In the genomic region with DNA sequence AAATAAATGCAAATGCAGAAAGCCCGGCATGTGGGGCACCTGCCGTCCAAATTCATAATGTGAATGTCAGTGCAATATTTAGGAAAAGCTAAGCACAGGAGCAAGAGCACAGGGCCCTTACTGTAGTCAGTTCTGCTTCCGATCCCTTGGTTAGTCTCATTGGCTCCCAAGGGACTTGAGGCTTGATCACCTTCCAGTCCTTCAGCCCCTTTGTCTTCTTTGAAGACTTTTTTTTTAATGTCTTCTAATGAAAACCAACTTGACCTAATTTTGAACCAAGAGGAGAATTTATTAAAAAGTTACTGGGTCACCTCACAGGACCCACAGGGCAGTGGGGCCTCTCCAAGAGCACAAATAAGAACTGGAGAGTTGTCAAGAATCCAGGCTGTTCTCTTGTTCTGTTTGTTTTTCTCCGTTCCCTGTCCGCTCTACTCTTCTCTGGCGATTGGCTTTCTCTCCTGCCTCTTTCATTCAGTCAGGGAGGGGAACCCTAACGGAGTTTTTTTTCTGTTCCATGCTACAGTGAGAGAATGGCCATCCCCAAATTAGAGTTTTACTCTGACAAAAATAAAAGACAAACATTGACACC, we compare ENCODE assay signal across 10 mouse cellular contexts.
"Had no signal": no experiment of that assay in that cellular context is flagged by ENCODE, and none has a peak within 500 bp of the region (broad histone marks: within the 10 kb centered on the region; RNA-seq: fewer than 3 reads in every experiment).

No protein-coding gene starts in this region.

- H3K4me3 ChIP-seq: left cerebral cortex, adult 2 months; limb, embryonic 10.5 days; liver, embryonic 15.5 days; neural tube, embryonic 12.5 days had no signal

- H3K27me3 ChIP-seq: liver, embryonic 15.5 days; neural tube, embryonic 12.5 days had no signal

- H3K27ac ChIP-seq: left cerebral cortex, adult 2 months; limb, embryonic 10.5 days; liver, embryonic 15.5 days; neural tube, embryonic 12.5 days had no signal

- DNase-seq: kidney, adult 18-20 months; kidney, postnatal 10 days; lung, adult 2 months; lung, postnatal 36 days; midbrain, embryonic 14.5 days; thymus, postnatal 4 days had no signal

- H3K36me3 ChIP-seq: limb, embryonic 10.5 days; liver, embryonic 15.5 days; neural tube, embryonic 12.5 days had no signal

- H3K4me1 ChIP-seq: limb, embryonic 10.5 days; liver, embryonic 15.5 days; neural tube, embryonic 12.5 days had no signal

- H3K9me3 ChIP-seq: limb, embryonic 10.5 days; liver, embryonic 15.5 days; neural tube, embryonic 12.5 days had no signal
